Mouse (Mus musculus) retina, postnatal 7 days (tissue): Measurements from ENCODE around the gene Olfr1131.
"Not testable (repeated sequence)": the region's sequence is repeated elsewhere in the genome, so short reads cannot be mapped to it uniquely, and the experiment has no call there.

Experiments used
- DNase-seq: peaks from one replicate; pipeline ENCODE4 v3.0.0-alpha.2; 2012; ENCODE audit warnings: low read depth, low spot score

Olfr1131 gene

DNA sequence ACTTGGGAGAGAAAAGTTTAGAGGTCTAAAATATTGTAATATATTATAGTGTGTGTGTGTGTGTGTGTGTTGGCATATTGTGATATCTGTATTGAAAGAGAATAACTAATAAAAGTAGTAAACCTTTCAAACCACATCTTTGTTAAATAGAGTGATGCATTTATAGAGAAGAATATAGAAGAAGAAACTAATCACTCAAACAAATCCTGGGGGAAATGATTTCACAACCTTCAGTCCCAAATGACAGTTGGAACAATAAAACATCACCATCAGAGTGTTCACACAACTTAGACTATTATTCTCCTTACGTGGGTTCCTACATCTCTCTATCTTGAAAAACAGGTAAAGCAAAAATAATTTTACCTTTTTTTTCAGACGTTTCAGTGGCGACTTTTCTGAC is at the start of gene Olfr1131:
Olfr1131 (plus strand) TSS at position 301 of the 400 bp plus-strand sequence.
- no peak for DNase-seq

DNA sequence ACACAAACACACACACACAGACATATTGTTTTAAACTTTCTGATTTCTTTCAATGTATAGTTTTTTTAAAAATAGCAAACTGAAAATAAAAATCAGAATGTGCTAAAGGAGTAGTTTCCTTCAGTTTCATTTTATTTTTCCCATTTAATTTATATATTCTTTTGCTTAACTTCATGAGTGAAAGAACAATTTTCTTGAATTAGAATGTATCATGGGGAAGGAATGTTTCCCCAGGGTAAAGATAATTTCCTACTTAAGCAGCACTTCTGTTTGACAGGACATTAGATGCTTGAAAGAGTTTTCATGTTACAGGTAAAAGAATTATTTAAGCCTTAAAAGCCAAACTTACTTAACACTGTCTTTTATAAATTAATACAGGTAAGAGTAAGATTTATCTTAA is 21.0 kb upstream of the Olfr1131 start, which contains the start of gene Olfr1130:
Olfr1130 (plus strand) TSS at position 301 of the 400 bp plus-strand sequence.
- DNase-seq, result not testable (repeated sequence)

DNA sequence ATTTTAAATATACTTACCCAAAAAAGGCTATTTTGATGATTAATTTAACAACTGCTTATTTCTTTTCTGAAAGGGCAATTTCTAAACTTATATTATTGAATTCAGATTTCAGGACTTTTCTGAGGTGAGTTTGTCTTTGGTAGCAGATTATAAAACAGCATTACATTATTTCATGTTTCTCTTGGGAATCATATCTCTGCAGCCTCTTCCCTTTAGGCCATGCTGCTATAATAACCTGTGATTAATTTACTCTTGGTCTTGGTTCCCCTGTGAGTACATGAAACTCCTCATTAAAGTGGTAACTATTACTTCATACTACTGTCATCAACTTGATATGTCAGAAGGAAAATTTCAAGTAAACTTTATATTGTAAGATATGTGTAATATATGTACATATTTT is 10.5 kb downstream of the Olfr1131 start, which contains the start of gene Olfr1132:
Olfr1132 (minus strand) TSS at position 101 of the 400 bp plus-strand sequence.
- DNase-seq, result no peak

DNA sequence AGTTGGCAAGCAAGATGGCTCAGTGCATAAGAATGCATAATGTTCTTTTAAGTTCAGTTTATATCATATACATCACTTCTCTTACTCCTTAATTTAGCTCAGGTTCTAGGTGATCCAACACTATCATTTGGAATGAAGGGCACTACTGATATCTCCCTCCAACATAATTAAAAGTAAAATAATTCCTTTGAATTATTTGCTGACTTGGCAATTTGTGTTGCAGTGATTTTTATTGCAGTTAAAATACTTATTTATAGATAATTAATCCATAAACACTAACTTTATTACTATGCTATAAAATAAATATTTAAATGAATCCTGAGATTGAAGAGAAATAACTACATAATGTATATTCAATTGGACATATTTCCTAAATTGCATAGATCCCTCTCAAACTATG is 15.5 kb downstream of the Olfr1131 start:
- DNase-seq, result no peak

- DNase-seq, result no peak
These were observed 20.4 kb downstream of the Olfr1131 start, which contains the start of gene Olfr1133 for GRCm38 (mm10) chr2:87647274-87647673. Gene Olfr1133 (minus strand): TSS chr2:87647374.

DNA sequence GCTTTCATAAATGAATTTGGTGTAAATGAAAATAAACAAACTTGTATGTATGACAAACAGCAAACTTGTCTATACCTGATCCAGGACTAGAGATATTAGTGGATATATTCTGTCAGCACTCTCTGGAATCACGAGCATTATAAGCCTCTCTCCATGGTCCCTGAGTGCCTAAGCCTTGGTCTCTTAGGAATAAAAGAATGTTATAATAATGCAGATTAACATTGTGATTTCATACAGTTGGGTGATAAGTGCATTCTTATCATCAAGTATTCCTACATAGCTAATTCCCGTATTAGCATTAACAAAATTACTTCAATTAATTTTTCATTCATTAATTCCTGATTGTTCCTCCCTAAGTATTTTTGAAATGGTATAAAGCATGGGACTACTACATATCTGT is 31.5 kb downstream of the Olfr1131 start, which contains the start of gene Olfr1134:
Olfr1134 (minus strand) TSS at position 101 of the 400 bp plus-strand sequence.
- no peak for DNase-seq

GRCm38 (mm10) chr2:87673564-87673963 is 46.7 kb downstream of the Olfr1131 start, which contains the start of gene Olfr1135:
Gene Olfr1135 (minus strand): TSS chr2:87673664.
- DNase-seq, result no peak
